Mouse (Mus musculus) erythroblast, embryonic 14.5 days (primary cell): ENCODE data around the gene Fer1l4. TPM values are rescaled to one million over a fixed set of nuclear protein-coding genes. Genes with fewer than 3 reads are reported as not detected.

ENCODE experiments used
- H3K27me3 ChIP-seq: 2 replicates; pipeline ENCODE4 v1.6.1; 2012; ENCODE audit warnings: inconsistent platforms; ENCODE audit not compliant: control insufficient read depth
- H3K36me3 ChIP-seq: 2 replicates; pipeline ENCODE4 v1.6.1; 2012; ENCODE audit warnings: mild to moderate bottlenecking, inconsistent platforms; ENCODE audit not compliant: control insufficient read depth
- H3K4me1 ChIP-seq: 2 replicates; pipeline ENCODE4 v1.6.1; 2012; ENCODE audit warnings: inconsistent platforms; ENCODE audit not compliant: control insufficient read depth
- H3K4me3 ChIP-seq: replicated peaks from 2 replicates; pipeline ENCODE3; 2012; ENCODE audit warnings: moderate library complexity, mild to moderate bottlenecking, inconsistent platforms
- H3K9me3 ChIP-seq: 2 replicates; pipeline ENCODE4 v1.6.1; 2012; ENCODE audit warnings: low read length, inconsistent platforms, mixed read lengths; ENCODE audit not compliant: control insufficient read depth
- GATA1 ChIP-seq: IDR thresholded peaks from 2 replicates; pipeline ENCODE4 v1.6.1; 2012; ENCODE audit warnings: low read length, inconsistent platforms, mixed read lengths
- TAL1 ChIP-seq: IDR thresholded peaks from 3 replicates; pipeline ENCODE4 v1.6.1; 2012; ENCODE audit warnings: low read length, inconsistent platforms, mixed read lengths
- polyA plus RNA-seq: library from polyadenylated mRNA; stranded (reverse); fragments of >175 nt; gene quantifications from 2 replicates; pipeline ENCODE4 v1.2.3, GENCODE M21; 2012

Gene Fer1l4
- not detected in 2 replicates for polyA plus RNA-seq

DNA sequence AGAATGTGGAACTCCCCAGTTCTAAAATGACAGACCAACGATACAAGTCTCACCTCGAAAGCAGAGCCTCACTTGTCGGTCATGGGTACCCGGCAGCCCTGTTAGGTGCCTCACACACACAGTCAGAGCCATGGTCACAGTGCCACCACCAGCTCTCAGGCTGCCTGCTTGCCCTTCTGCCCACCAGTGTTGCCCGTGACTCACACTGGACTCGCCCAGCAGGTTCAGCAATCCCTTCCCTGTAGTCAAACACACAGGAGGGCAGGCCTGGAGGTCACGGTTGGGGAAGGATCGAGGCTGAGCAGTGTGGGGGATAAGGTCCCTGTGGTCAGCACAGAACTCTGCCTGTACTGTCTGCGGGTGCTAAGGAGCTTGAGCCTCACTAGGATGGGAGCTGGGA, at the start of gene Fer1l4:
Fer1l4 (minus strand) TSS at position 132 of the 400 bp plus-strand sequence.
- TF ChIP-seq GATA1, result no peak
- TF ChIP-seq TAL1, result no peak
- Histone ChIP-seq H3K36me3 (no peaks in the 10 kb centered on the region), H3K27me3 (peaks cover 47% of the 10 kb centered on the region), H3K9me3 (no peaks in the 10 kb centered on the region), H3K4me3 (no peak within 1 kb of the TSS), H3K4me1 (peaks cover 3% of the 10 kb centered on the region)

DNA sequence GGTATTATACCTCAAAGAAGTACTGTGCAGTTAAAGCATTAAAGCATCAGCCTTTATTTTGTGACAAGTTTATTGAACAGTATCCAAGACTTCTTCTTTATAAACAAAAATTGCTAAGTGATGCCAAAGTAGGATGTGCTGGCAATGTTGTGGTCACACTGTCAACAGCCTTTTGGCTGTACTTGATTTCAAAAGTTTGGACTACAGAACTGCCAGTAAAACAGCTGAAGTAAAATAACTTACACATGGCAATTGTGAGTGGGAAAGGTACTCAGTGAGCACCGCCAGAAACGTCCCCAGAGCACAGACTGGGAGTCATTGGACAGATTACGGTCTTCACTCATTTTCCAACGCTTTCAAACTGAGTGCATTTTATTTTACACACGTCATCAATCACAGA, 39.2 kb upstream of the Fer1l4 start:
- no peak for TF ChIP-seq TAL1
- no peak for TF ChIP-seq GATA1
- no peaks in the 10 kb centered on the region for H3K27me3 ChIP-seq
- no peaks in the 10 kb centered on the region for H3K9me3 ChIP-seq
- H3K4me1 ChIP-seq, result no peaks in the 10 kb centered on the region; the same call in 1 of the 2 replicates
- H3K36me3 ChIP-seq, result peaks cover 75% of the 10 kb centered on the region
- no peak overlapping the region for H3K4me3 ChIP-seq

DNA sequence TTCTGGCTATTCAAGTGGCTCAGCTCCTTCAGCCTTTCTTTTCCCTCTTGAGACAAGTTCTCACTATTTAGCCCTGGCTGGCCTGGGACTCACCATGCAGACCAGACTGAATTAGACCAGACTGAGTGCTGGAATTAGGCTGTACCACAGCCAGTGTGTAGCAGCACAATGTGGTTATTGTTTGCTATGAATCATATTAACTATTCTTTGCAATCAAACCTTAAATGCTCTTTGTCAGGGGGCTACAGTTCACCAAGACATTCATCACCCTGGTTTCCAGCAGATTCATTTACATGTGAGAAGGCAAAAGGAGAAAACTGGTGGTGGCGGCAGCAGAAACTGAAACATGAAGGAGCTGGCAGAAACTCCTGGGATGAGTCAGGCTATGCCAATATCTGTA, 37.1 kb upstream of the Fer1l4 start:
- Histone ChIP-seq H3K36me3 (peaks cover 55% of the 10 kb centered on the region), H3K9me3 (no peaks in the 10 kb centered on the region), H3K4me3 (no peak overlapping the region), H3K4me1 (peaks cover 1% of the 10 kb centered on the region), H3K27me3 (no peaks in the 10 kb centered on the region)
- no peak for TF ChIP-seq GATA1
- TF ChIP-seq TAL1, result no peak

DNA sequence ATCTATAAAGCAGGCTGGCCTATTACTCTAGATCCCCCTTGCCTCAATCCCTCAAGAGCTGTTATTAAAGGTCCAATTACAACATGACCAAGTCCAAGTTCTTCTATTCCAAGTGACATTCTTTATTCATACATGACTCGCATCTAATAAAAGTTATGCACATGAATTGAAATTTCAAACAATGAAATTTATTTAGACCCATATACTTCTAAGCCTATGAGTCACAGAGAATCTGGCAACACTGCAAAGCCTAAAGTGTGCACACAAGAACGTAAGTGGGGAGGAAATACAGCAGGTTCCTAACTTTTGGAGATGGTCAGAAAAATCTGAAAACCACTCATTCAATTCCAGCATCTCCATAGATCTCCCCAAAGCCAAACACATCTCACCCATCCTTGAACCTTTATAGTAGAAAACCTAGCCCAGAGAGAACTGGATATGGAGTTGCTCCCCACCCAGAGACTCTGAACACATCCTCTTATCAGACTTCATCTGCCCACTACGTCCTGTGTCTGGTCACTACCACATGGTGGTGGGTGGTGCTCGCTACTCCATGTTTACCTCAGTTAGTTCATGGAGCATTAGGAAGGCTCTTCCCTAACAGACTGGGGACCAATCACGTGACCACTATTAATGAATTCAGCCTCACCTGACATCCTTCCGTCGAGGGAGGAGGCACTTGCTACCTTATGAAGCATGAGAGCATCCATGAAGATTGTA, 34.8 kb upstream of the Fer1l4 start:
- H3K4me1 ChIP-seq, result peaks cover 11% of the 10 kb centered on the region
- no peaks in the 10 kb centered on the region for H3K9me3 ChIP-seq
- peaks cover 44% of the 10 kb centered on the region for H3K36me3 ChIP-seq
- H3K27me3 ChIP-seq, result no peaks in the 10 kb centered on the region
- H3K4me3 ChIP-seq, result no peak overlapping the region
- no peak for TF ChIP-seq GATA1
- no peak for TF ChIP-seq TAL1

DNA sequence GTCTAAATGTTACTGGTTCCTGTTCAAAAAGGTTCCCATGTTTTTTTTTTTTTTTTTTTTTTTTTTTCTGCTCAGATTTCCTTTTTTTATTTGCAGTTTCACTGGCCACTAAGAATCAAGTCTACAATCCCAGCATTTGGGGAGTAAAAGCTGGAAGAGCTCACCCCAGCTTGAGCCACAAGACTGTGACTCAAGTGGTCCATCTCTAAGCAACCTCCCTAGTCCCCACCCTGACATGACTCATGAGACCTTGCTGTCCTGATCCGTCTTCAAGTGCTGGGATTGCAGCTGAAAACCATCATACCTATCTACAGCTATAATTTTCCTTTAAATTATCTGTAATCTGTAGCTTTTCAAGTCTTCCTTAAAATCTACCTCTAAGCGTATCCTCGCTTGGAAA, 31.8 kb upstream of the Fer1l4 start:
- peaks cover 12% of the 10 kb centered on the region for H3K4me1 ChIP-seq
- TF ChIP-seq TAL1, result no peak
- TF ChIP-seq GATA1, result no peak
- peaks cover 20% of the 10 kb centered on the region for H3K36me3 ChIP-seq
- H3K9me3 ChIP-seq, result no peaks in the 10 kb centered on the region
- H3K27me3 ChIP-seq, result no peaks in the 10 kb centered on the region
- H3K4me3 ChIP-seq, result no peak overlapping the region

DNA sequence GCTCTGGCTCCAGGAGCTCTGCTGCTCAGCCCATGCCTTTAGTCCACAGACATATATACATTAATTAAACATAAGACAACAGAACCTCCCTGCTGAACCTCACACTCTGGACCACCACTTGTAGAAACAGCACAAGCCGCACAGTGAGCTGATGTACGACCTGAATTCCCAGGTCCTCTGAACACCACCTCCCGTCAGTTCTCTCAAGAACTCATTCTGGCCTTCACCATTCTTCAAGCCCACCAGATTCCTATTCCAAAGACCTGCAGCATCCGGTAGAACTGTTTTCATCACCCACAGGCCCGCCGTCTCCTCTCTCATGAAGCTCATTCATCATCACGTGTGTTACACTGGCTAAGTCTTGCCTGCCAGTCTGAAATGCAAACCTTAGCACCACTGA, 27.6 kb upstream of the Fer1l4 start:
- H3K36me3 ChIP-seq, result peaks cover 42% of the 10 kb centered on the region
- H3K4me3 ChIP-seq, result no peak overlapping the region
- no peaks in the 10 kb centered on the region for H3K27me3 ChIP-seq
- H3K4me1 ChIP-seq, result peaks cover 12% of the 10 kb centered on the region
- TF ChIP-seq TAL1, result no peak
- no peaks in the 10 kb centered on the region for H3K9me3 ChIP-seq

DNA sequence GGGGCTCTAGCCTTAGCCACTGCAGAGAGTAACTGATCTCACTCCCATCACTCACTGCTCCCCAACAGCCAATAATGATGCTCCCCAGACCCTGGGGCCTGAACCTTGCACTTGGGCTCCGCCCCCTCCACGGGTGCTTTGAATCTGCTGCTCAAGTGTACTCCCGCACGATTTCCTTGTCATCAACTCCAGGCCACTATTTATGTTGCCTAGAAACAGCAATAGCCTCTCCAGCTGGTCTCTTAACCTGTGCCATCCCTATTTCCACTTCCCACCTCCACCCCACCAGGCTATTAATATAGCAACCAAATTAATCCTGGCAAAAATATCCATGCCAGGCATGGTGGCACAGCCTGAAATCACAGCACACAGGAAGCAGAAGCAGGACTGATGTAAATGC, 26.9 kb upstream of the Fer1l4 start:
- Histone ChIP-seq H3K36me3 (peaks cover 49% of the 10 kb centered on the region), H3K4me1 (peaks cover 11% of the 10 kb centered on the region), H3K9me3 (no peaks in the 10 kb centered on the region), H3K4me3 (no peak overlapping the region), H3K27me3 (no peaks in the 10 kb centered on the region)
- no peak for TF ChIP-seq GATA1
- TF ChIP-seq TAL1, result no peak

DNA sequence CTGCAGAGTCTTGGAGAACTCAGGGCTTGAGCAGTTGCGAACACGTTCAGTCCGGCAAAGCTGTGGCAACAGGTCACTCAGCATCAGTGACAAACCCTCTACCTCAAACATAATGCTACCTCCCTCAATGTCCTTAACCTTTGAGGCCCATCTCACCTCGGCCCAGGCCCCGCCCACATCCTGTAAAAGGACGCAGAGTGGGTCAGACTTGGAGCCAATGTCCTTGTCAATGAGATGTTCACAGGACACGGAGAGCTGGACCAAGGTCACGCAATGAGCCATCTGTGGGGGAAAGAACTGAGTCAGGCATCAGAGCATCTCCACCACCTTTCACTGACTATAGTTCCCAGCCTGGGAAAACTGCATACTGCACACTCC, 26.4 kb upstream of the Fer1l4 start:
- no peak for TF ChIP-seq TAL1
- TF ChIP-seq GATA1, result no peak
- no peak overlapping the region for H3K4me3 ChIP-seq
- H3K27me3 ChIP-seq, result no peaks in the 10 kb centered on the region
- peaks cover 54% of the 10 kb centered on the region for H3K36me3 ChIP-seq
- peaks cover 11% of the 10 kb centered on the region for H3K4me1 ChIP-seq
- no peaks in the 10 kb centered on the region for H3K9me3 ChIP-seq

DNA sequence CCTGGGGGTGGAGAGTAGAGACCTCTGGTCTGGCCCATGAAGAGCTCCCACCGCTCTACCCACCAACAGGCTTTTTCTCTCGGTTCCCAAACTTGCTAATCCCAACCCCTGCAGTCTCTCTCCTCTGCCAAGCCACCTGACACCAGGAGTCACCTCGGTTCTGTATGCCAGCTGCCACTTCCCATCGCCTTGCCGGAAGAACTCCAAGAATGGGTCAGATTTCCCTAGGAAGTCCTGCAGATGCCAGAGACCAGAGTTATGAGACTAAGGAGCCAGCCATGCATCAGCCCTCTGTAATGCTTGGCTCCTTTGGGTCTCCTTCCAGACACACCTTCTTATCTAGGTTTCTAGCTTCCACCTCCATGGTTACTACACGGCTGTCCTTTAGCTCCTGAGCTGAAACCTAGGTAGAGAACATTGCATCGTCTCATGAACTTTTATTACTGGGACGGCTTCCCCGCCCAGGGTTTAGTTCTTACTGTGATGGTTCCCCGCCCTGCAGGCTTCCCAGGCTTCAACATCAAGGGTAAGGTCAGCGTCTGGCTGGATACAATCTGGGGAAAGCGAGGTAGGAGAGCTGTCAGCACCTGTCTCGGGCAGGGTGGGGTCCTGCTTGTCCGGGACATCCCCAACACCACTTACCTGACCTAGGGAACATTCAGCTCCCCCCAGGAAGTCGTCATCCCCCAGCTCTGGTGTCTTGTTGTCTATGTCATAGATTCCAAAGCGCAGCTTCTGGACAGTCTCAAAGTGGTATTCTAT, 25.9 kb upstream of the Fer1l4 start:
- H3K9me3 ChIP-seq, result no peaks in the 10 kb centered on the region
- H3K4me3 ChIP-seq, result no peak overlapping the region
- no peaks in the 10 kb centered on the region for H3K27me3 ChIP-seq
- TF ChIP-seq GATA1 (no peak), TAL1 (no peak)
- H3K4me1 ChIP-seq, result peaks cover 11% of the 10 kb centered on the region
- H3K36me3 ChIP-seq, result peaks cover 60% of the 10 kb centered on the region

DNA sequence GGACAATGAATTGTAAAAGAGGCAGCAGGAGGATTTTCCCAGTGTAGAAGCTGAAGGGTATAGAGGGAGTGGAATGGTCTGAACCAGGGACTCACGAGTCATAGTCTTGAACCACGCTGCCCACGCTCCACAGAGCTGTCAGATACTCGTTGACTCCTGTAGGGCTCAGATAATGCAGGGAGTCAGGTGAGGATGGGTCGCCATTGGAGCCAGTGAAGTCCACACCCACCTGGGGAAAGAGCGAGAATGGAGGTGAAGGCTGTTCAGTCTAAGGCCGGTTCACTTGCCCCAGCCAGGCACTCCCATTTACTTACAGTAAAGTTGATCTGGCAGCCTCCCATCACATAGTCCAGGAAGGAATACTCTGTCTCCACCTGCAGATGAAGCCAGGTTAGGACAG, 24.7 kb upstream of the Fer1l4 start:
- no peak overlapping the region for H3K4me3 ChIP-seq
- H3K36me3 ChIP-seq, result peaks cover 71% of the 10 kb centered on the region
- TF ChIP-seq TAL1, result no peak
- TF ChIP-seq GATA1, result no peak
- H3K4me1 ChIP-seq, result peaks cover under 1% of the 10 kb centered on the region; the same call in 1 of the 2 replicates
- no peaks in the 10 kb centered on the region for H3K27me3 ChIP-seq
- no peaks in the 10 kb centered on the region for H3K9me3 ChIP-seq
